Mouse (Mus musculus) MEL-GATA-1-ER (cell line): ENCODE results near the gene Tmem232.
"Not testable (repeated sequence)": the region's sequence is repeated elsewhere in the genome, so short reads cannot be mapped to it uniquely, and the experiment has no call there.

Source experiments
- DNase-seq: peaks from one replicate; pipeline ENCODE4 v3.0.0-alpha.2; 2012; ENCODE audit warnings: low read depth; ENCODE audit errors: extremely low read depth

The Tmem232 gene

GRCm38 (mm10) chr17:65243716-65244115 lies 296.9 kb downstream of the Tmem232 start:
- no peak for DNase-seq

GRCm38 (mm10) chr17:65225347-65225916 lies 315.1 kb downstream of the Tmem232 start:
- DNase-seq, result no peak

- not testable (repeated sequence) for DNase-seq
Observed at GRCm38 (mm10) chr17:65221687-65222086, 318.9 kb downstream of the Tmem232 start.
